Mouse (Mus musculus) liver, embryonic 11.5 days (tissue): ENCODE results near the gene Timm22. TPM values are rescaled to one million over a fixed set of nuclear protein-coding genes. Genes with fewer than 3 reads are reported as not detected.

Source experiments
- ATAC-seq: fragments of 200-750 bp; cut with Nextera tagmentation; replicated peaks from 2 replicates; pipeline ENCODE4 v1.8.0; 2017; ENCODE audit warnings: moderate number of reproducible peaks, mild to moderate bottlenecking, moderate TSS enrichment, moderate library complexity; ENCODE audit not compliant: low FRiP score
- DNase-seq: peaks from one replicate; pipeline ENCODE4 v3.0.0-alpha.2; 2017; ENCODE audit warnings: low spot score
- H3K27ac ChIP-seq: fragments of 300-500 bp; sonication (generic); 2 replicates; pipeline ENCODE4 v1.5.1; 2014; ENCODE audit warnings: mild to moderate bottlenecking, low read depth, low read length, control low read depth
- H3K27me3 ChIP-seq: fragments of 300-500 bp; sonication (generic); replicated peaks from 2 replicates; pipeline ENCODE4 v1.6.1; 2014; ENCODE audit warnings: low read length, mixed read lengths; ENCODE audit not compliant: control insufficient read depth, insufficient read depth
- H3K36me3 ChIP-seq: fragments of 300-500 bp; sonication (generic); 2 replicates; pipeline ENCODE4 v1.6.1; 2014; ENCODE audit warnings: mild to moderate bottlenecking, low read length, moderate library complexity, mixed read lengths; ENCODE audit not compliant: control insufficient read depth, insufficient read depth
- H3K4me1 ChIP-seq: fragments of 300-500 bp; sonication (generic); replicated peaks from 2 replicates; pipeline ENCODE4 v1.6.1; 2014; ENCODE audit warnings: low read length, mixed read lengths; ENCODE audit not compliant: control insufficient read depth, insufficient read depth
- H3K4me2 ChIP-seq: fragments of 300-500 bp; sonication (generic); 2 replicates; pipeline ENCODE4 v1.6.1; 2014; ENCODE audit warnings: mild to moderate bottlenecking, control low read depth, moderate library complexity
- H3K4me3 ChIP-seq: fragments of 300-500 bp; sonication (generic); 2 replicates; pipeline ENCODE4 v1.5.1; 2014; ENCODE audit warnings: low read depth, low read length, control low read depth
- H3K9ac ChIP-seq: fragments of 300-500 bp; sonication (generic); 2 replicates; pipeline ENCODE4 v1.6.1; 2014; ENCODE audit warnings: low read depth, low read length, control low read depth
- H3K9me3 ChIP-seq: fragments of 300-500 bp; sonication (generic); 2 replicates; pipeline ENCODE4 v1.6.1; 2016; ENCODE audit warnings: low read length, inconsistent platforms, mixed read lengths; ENCODE audit not compliant: control insufficient read depth
- WGBS: fragments of 180-500 bp; shearing (Covaris S2); extraction: QIAGEN DNeasy Blood & Tissue Kit; methylation state at CpG from one replicate; pipeline ENCODE4 v1.1.7; 2014; 5-methylcytosine and 5-hydroxymethylcytosine counted together
- polyA plus RNA-seq: library from polyadenylated mRNA; unstranded; fragments of >200 nt; fragmentation: Nextera tagmentation; extraction: Ambion mirVana; gene quantifications from 2 replicates; pipeline ENCODE4 v1.2.1, GENCODE M21; 2014

Timm22 gene
- polyA plus RNA-seq, 1 experiment from 2014 or later: 91.2 TPM

DNA sequence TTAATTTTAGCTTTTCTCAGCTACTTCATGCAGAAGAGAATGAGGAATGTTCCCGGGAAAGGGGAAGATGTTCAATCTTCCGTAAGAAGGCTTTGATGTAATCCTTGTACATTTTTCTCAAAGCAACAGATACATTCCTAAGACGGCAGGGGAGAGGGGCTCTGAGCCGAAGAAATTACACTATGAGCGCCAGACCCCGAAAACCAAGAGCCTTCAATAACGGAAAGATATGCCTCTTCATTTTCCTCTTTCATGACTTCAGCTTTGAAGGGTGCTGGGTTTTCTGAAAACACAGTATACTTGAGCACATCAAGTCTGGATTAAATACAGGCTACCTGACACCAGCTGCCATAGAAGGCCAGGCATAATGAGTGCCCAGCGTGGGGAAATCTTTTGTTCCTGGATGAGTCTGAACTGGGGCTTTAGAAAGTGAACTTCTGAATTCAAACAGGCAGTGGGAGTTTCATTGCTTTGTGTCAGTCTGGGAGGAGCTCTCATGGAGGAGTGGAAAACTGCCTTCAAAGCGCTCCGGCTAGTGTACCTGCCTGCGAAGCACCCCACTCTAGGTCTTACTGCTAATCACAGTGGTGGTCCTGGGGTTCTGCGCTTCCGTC is 23.9 kb upstream of the Timm22 start:
- H3K9ac ChIP-seq: no peak overlapping the region
- no peak overlapping the region for H3K4me3 ChIP-seq
- no peaks in the 10 kb centered on the region for H3K27me3 ChIP-seq
- H3K4me2 ChIP-seq: no peak overlapping the region
- no peaks in the 10 kb centered on the region for H3K36me3 ChIP-seq
- H3K4me1 ChIP-seq: peaks cover 7% of the 10 kb centered on the region; the same call in 1 of the 2 replicates
- DNase-seq (no peak), ATAC-seq (no peak)
- no peak overlapping the region for H3K27ac ChIP-seq
- H3K9me3 ChIP-seq: no peaks in the 10 kb centered on the region
- WGBS: 75% methylated on average over 13 of the region's 13 CpGs

DNA sequence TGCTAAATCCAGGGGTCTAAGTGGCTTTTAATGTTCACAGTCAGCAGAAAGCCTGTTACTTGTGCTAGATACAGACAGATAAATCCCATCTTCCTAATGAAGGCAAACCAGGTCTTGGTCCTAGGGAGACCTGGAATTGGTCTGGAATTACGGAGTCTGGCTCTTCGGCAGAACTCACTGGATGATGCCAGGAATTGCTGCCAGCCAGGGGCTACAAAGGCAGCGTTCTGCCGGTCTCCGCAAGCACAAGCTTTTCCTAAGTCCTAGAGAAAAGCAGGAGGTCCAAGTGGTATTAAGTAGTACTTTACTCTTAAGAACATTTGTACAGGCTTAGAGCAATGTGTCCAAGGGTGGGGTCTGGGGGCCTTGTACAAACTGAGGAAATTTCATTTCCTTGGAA is 22.4 kb upstream of the Timm22 start:
- WGBS: 88% methylated on average over 5 of the region's 5 CpGs
- ATAC-seq: no peak
- DNase-seq: no peak
- Histone ChIP-seq H3K36me3 (no peaks in the 10 kb centered on the region), H3K4me1 (peaks cover 7% of the 10 kb centered on the region), H3K27ac (no peak overlapping the region), H3K27me3 (no peaks in the 10 kb centered on the region), H3K9ac (no peak overlapping the region), H3K9me3 (no peaks in the 10 kb centered on the region), H3K4me3 (no peak overlapping the region), H3K4me2 (no peak overlapping the region)

DNA sequence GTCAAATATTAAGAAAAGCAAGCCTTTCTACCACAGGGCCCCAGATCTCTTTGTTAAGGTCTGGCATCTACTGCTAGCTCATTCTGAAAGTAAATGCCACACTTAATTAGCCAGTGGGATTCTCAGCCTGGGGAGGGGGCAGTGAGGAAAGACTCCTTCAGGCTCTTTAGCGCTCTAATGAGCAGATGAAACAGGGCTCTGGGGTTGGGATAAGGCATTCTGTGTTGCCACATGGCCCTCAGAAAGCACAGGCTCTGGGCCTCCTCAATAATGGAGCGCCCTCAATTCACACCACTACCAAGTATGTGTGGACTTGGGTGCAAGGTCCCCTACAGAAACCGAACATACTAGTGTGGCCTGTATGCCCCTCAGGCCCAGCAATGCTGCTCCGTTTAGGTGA is 21.7 kb upstream of the Timm22 start:
- Histone ChIP-seq H3K4me1 (peaks cover 4% of the 10 kb centered on the region), H3K27ac (no peak overlapping the region), H3K9ac (no peak overlapping the region), H3K27me3 (no peaks in the 10 kb centered on the region), H3K9me3 (no peaks in the 10 kb centered on the region), H3K36me3 (no peaks in the 10 kb centered on the region), H3K4me3 (no peak overlapping the region), H3K4me2 (no peak overlapping the region)
- WGBS: 76% methylated on average over 4 of the region's 4 CpGs
- ATAC-seq: no peak
- DNase-seq: no peak

DNA sequence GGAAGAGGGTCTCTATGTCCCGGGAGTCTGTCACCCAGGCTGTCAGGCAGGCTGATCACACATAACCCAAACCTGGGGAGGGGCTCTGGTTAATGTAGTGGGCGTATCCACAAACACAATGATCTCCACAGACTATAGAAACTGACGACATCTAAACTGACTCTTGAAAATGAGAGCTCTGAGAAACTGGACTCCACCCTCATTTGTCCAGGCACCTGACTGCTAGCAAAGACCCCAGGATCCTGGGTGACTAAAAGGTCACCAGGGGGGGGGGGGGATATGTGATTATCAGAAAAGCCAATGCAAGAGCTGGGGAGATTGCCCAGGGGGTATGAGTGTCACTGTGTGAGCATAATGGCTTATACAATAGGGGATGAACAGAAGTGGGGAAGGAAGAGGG is 21.0 kb upstream of the Timm22 start:
- no peak for DNase-seq
- no peaks in the 10 kb centered on the region for H3K9me3 ChIP-seq
- H3K27ac ChIP-seq: no peak overlapping the region
- no peaks in the 10 kb centered on the region; the same call in 1 of the 2 replicates for H3K4me1 ChIP-seq
- H3K4me2 ChIP-seq: no peak overlapping the region
- no peak overlapping the region for H3K9ac ChIP-seq
- WGBS: 62% methylated on average over 3 of the region's 3 CpGs
- H3K4me3 ChIP-seq: no peak overlapping the region
- H3K27me3 ChIP-seq: no peaks in the 10 kb centered on the region
- ATAC-seq: no peak
- H3K36me3 ChIP-seq: no peaks in the 10 kb centered on the region

DNA sequence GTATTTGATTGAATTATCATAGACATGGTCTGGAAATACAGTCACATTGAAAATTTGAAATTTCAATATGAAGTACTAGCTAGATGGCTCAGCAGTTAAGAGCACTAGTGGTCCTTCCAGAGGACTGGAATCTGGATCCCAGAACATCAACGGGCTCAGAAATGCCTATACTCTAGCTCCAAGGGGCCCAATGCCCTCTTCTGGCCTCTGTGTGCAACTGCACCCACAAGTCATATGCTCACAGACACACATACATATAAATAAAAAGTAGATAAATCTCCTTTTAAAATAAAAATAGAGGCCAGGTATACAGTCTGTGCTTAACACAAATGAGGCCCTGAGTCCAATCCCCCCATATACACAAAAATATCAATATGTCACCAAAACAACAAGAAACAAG is 19.7 kb upstream of the Timm22 start:
- no peak overlapping the region for H3K4me2 ChIP-seq
- 61% methylated on average over 1 of the region's 1 CpGs for WGBS
- no peak overlapping the region for H3K4me3 ChIP-seq
- H3K27me3 ChIP-seq: no peaks in the 10 kb centered on the region
- ATAC-seq (no peak), DNase-seq (no peak)
- no peaks in the 10 kb centered on the region; the same call in 1 of the 2 replicates for H3K4me1 ChIP-seq
- no peaks in the 10 kb centered on the region for H3K36me3 ChIP-seq
- H3K27ac ChIP-seq: no peak overlapping the region
- H3K9me3 ChIP-seq: no peaks in the 10 kb centered on the region
- H3K9ac ChIP-seq: no peak overlapping the region

DNA sequence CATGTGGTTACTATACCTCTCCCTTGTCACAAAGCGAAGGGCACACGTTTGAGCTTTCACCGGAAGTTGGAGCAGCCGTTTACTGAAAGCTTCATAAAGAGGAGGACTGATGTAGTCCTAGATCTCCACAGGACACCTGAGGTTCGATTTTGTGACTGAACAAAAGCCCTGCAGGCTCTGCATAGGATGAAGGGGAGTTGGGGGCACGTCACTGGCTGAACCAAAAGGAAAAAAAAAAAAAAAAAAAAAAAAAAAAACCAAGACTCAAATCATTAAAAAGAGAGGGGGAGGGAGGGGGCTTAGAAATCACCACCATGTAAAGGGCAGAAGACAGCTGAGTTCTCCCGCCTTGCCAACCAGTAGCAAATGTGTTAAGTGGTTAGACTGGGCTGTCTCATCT is 18.0 kb upstream of the Timm22 start:
- no peaks in the 10 kb centered on the region for H3K36me3 ChIP-seq
- H3K27ac ChIP-seq: no peak overlapping the region
- H3K9ac ChIP-seq: no peak overlapping the region
- no peaks in the 10 kb centered on the region for H3K9me3 ChIP-seq
- H3K4me2 ChIP-seq: peak overlapping the region; percentile 27; the same call in 1 of the 2 replicates
- H3K4me3 ChIP-seq: no peak overlapping the region
- DNase-seq (no peak), ATAC-seq (no peak)
- H3K27me3 ChIP-seq: no peaks in the 10 kb centered on the region
- 51% methylated on average over 7 of the region's 7 CpGs for WGBS
- no peaks in the 10 kb centered on the region; the same call in 1 of the 2 replicates for H3K4me1 ChIP-seq

DNA sequence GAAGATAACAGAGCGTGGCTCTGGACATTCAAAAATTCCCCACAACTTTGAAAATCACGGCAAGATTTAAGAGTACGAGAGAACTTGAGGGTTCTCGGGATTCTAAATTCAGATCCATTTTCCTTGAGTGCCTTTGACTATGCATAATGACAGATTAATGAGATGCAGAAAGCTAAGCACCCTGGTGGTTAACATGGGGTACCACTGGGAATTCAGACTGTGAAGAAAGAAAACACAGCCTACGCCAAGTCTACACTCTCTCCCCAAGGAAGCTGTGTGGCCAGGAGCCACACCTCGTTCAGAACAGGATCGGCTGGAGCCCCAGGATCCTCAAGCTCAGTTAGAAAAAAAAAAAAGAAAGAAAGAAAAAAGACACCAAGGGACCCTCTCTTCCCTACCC is 14.2 kb upstream of the Timm22 start:
- ATAC-seq (no peak), DNase-seq (no peak)
- WGBS: 86% methylated on average over 7 of the region's 7 CpGs
- Histone ChIP-seq H3K4me2 (no peak overlapping the region), H3K27ac (no peak overlapping the region), H3K9me3 (no peaks in the 10 kb centered on the region), H3K9ac (no peak overlapping the region), H3K4me1 (no peaks in the 10 kb centered on the region; the same call in 1 of the 2 replicates), H3K36me3 (no peaks in the 10 kb centered on the region), H3K4me3 (no peak overlapping the region), H3K27me3 (no peaks in the 10 kb centered on the region)

DNA sequence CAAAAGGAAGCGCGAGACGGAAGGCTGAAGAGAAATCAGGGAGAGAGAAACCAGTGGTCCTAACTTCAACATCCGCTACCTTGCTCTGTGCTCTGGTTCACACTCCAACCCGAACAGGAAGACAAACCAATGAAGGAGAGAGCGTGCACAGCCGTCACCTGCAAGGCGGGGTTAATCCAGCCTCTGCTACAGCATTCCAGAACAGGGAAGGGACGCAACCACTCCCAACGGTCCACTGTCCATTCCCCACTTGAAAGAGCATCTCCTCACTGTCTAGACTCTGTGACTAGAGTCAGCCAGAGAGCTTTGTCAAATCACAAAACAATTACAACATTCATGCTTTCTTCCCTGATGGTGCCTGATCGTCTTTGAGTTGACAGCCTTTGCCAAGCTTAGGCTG is 13.8 kb upstream of the Timm22 start:
- H3K36me3 ChIP-seq: no peaks in the 10 kb centered on the region
- H3K4me3 ChIP-seq: no peak overlapping the region
- DNase-seq: no peak
- H3K4me1 ChIP-seq: peaks cover 2% of the 10 kb centered on the region
- WGBS: 90% methylated on average over 11 of the region's 11 CpGs
- no peak overlapping the region for H3K4me2 ChIP-seq
- H3K27ac ChIP-seq: no peak overlapping the region
- no peak for ATAC-seq
- no peak overlapping the region for H3K9ac ChIP-seq
- no peaks in the 10 kb centered on the region for H3K9me3 ChIP-seq
- no peaks in the 10 kb centered on the region for H3K27me3 ChIP-seq

DNA sequence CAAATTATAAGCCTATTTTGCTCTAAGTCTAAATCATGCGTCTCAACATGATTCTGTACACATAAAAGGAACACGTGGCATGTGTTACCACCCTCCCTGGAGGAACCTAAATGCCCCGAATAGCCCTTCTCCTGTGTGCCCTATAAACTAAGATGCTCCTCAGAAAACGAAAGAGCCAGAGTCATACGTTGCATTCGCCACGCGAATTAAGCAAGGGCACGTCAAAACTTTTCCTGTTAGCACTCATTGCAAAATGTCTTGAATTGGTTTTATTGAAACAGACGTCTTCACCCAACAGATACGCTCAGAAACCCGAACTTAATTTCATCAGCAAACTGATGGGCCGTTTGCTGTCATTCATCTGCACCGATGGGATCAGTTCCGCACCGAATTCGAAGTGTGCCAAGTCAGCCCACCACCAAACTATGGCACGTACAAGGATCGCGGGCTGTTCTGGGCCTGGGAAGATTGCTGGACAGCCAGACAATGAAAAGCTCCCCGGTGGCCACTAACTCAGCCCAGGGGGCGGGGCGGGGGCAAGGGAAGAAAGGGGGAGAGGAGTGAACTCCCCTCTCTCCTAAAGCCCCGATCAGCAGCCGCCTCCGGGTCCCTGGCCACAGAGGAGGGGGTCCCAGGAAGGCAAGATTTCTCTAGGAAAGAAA is 9.0 kb upstream of the Timm22 start:
- ATAC-seq (no peak), DNase-seq (peak; percentile 65)
- H3K4me2 ChIP-seq: peak overlapping the region; percentile 100
- peak overlapping the region; percentile 83 for H3K4me3 ChIP-seq
- no peaks in the 10 kb centered on the region for H3K36me3 ChIP-seq
- WGBS: 3% methylated on average over 26 of the region's 26 CpGs
- H3K4me1 ChIP-seq: peaks cover 11% of the 10 kb centered on the region
- no peaks in the 10 kb centered on the region; the same call in 1 of the 2 replicates for H3K27me3 ChIP-seq
- no peaks in the 10 kb centered on the region for H3K9me3 ChIP-seq
- H3K27ac ChIP-seq: no peak overlapping the region
- H3K9ac ChIP-seq: peak overlapping the region; percentile 72
